Mouse (Mus musculus): ENCODE data around the gene Golga7b. TPM values are rescaled to one million over a fixed set of nuclear protein-coding genes. Genes with fewer than 3 reads are reported as not detected.

Gene Golga7b
- total and polyA plus RNA-seq, 2 experiments from 2014 or later, result 62.4 to 80.0 TPM

GRCm38 (mm10) chr19:42271182-42271581 is 23.8 kb downstream of the Golga7b start:
- H3K4me2 ChIP-seq (ENCODE audit: low read depth, low read length), result no peak overlapping the region
- no peaks in the 10 kb centered on the region; the same call in 1 of the 2 replicates for H3K36me3 ChIP-seq (ENCODE audit: insufficient read depth, low read length)
- ATAC-seq (no peak), DNase-seq (ENCODE audit: low spot score) (no peak)
- H3K4me1 ChIP-seq (ENCODE audit: insufficient read depth, low read length), result no peaks in the 10 kb centered on the region
- no peak overlapping the region for H3K27ac ChIP-seq
- H3K4me3 ChIP-seq (ENCODE audit: low read length), result no peak overlapping the region
- WGBS, result 78% methylated on average over 7 of the region's 7 CpGs
- TF ChIP-seq CTCF (IDR thresholded peaks at IDR 0.05; ENCODE audit: low read depth), result no peak
- no peaks in the 10 kb centered on the region for H3K27me3 ChIP-seq (ENCODE audit: insufficient read depth, low read length)
- H3K9me3 ChIP-seq (ENCODE audit: low read length), result no peaks in the 10 kb centered on the region
- no peak overlapping the region for H3K9ac ChIP-seq (replicated peaks; ENCODE audit: low read length)

- TF ChIP-seq CTCF (IDR thresholded peaks at IDR 0.05; ENCODE audit: low read depth), result peak; percentile 97
- H3K36me3 ChIP-seq (ENCODE audit: insufficient read depth, low read length), result no peaks in the 10 kb centered on the region
- H3K4me1 ChIP-seq (ENCODE audit: insufficient read depth, low read length), result no peaks in the 10 kb centered on the region
- no peaks in the 10 kb centered on the region for H3K9me3 ChIP-seq (ENCODE audit: low read length)
- no peak overlapping the region for H3K9ac ChIP-seq (replicated peaks; ENCODE audit: low read length)
- ATAC-seq (peak; percentile 66), DNase-seq (ENCODE audit: low spot score) (peak; percentile 91)
- H3K27me3 ChIP-seq (ENCODE audit: insufficient read depth, low read length), result no peaks in the 10 kb centered on the region
- H3K27ac ChIP-seq, result no peak overlapping the region
- no peak overlapping the region for H3K4me3 ChIP-seq (ENCODE audit: low read length)
- H3K4me2 ChIP-seq (ENCODE audit: low read depth, low read length), result no peak overlapping the region
- 41% methylated on average over 14 of the region's 14 CpGs for WGBS
Measured at GRCm38 (mm10) chr19:42272003-42272963, 24.9 kb downstream of the Golga7b start.

GRCm38 (mm10) chr19:42277288-42277687 is 29.9 kb downstream of the Golga7b start:
- no peak overlapping the region for H3K27ac ChIP-seq
- no peaks in the 10 kb centered on the region for H3K27me3 ChIP-seq (ENCODE audit: insufficient read depth, low read length)
- WGBS, result 92% methylated on average over 6 of the region's 6 CpGs
- no peak overlapping the region for H3K4me2 ChIP-seq (ENCODE audit: low read depth, low read length)
- no peaks in the 10 kb centered on the region for H3K4me1 ChIP-seq (ENCODE audit: insufficient read depth, low read length)
- no peaks in the 10 kb centered on the region for H3K36me3 ChIP-seq (ENCODE audit: insufficient read depth, low read length)
- no peaks in the 10 kb centered on the region for H3K9me3 ChIP-seq (ENCODE audit: low read length)
- ATAC-seq (no peak), DNase-seq (ENCODE audit: low spot score) (no peak)
- H3K4me3 ChIP-seq (ENCODE audit: low read length), result no peak overlapping the region
- H3K9ac ChIP-seq (replicated peaks; ENCODE audit: low read length), result no peak overlapping the region
- no peak for TF ChIP-seq CTCF (IDR thresholded peaks at IDR 0.05; ENCODE audit: low read depth)

GRCm38 (mm10) chr19:42278461-42278860 is 31.1 kb downstream of the Golga7b start:
- 81% methylated on average over 5 of the region's 5 CpGs for WGBS
- no peak overlapping the region for H3K27ac ChIP-seq

GRCm38 (mm10) chr19:42279611-42280010 is 32.2 kb downstream of the Golga7b start:
- Histone ChIP-seq H3K4me2 (ENCODE audit: low read depth, low read length) (no peak overlapping the region), H3K9ac (replicated peaks; ENCODE audit: low read length) (no peak overlapping the region), H3K36me3 (ENCODE audit: insufficient read depth, low read length) (no peaks in the 10 kb centered on the region), H3K4me3 (ENCODE audit: low read length) (no peak overlapping the region), H3K4me1 (ENCODE audit: insufficient read depth, low read length) (no peaks in the 10 kb centered on the region), H3K27me3 (ENCODE audit: insufficient read depth, low read length) (no peaks in the 10 kb centered on the region), H3K9me3 (ENCODE audit: low read length) (no peaks in the 10 kb centered on the region), H3K27ac (no peak overlapping the region)
- DNase-seq (ENCODE audit: low spot score) (peak; percentile 52), ATAC-seq (no peak)
- TF ChIP-seq CTCF (IDR thresholded peaks at IDR 0.05; ENCODE audit: low read depth), result no peak
- WGBS, result 61% methylated on average over 3 of the region's 3 CpGs

More at GRCm38 (mm10) chr19:42278461-42278860, 31.1 kb downstream of the Golga7b start:
- no peak overlapping the region for H3K4me2 ChIP-seq (ENCODE audit: low read depth, low read length)
- TF ChIP-seq CTCF (IDR thresholded peaks at IDR 0.05; ENCODE audit: low read depth), result no peak
- DNase-seq (ENCODE audit: low spot score) (no peak), ATAC-seq (no peak)
- H3K9ac ChIP-seq (replicated peaks; ENCODE audit: low read length), result no peak overlapping the region
- H3K27me3 ChIP-seq (ENCODE audit: insufficient read depth, low read length), result no peaks in the 10 kb centered on the region
- H3K9me3 ChIP-seq (ENCODE audit: low read length), result no peaks in the 10 kb centered on the region
- no peaks in the 10 kb centered on the region for H3K36me3 ChIP-seq (ENCODE audit: insufficient read depth, low read length)
- H3K4me3 ChIP-seq (ENCODE audit: low read length), result no peak overlapping the region
- no peaks in the 10 kb centered on the region for H3K4me1 ChIP-seq (ENCODE audit: insufficient read depth, low read length)

- Histone ChIP-seq H3K4me2 (ENCODE audit: low read depth, low read length) (no peak overlapping the region), H3K9me3 (ENCODE audit: low read length) (no peaks in the 10 kb centered on the region), H3K9ac (replicated peaks; ENCODE audit: low read length) (no peak overlapping the region), H3K4me3 (ENCODE audit: low read length) (no peak overlapping the region), H3K4me1 (ENCODE audit: insufficient read depth, low read length) (no peaks in the 10 kb centered on the region), H3K27ac (no peak overlapping the region), H3K36me3 (ENCODE audit: insufficient read depth, low read length) (no peaks in the 10 kb centered on the region), H3K27me3 (ENCODE audit: insufficient read depth, low read length) (no peaks in the 10 kb centered on the region)
- ATAC-seq, result no peak
- WGBS, result 82% methylated on average over 8 of the region's 8 CpGs
- no peak for DNase-seq (ENCODE audit: low spot score)
- no peak for TF ChIP-seq CTCF (IDR thresholded peaks at IDR 0.05; ENCODE audit: low read depth)
Measured at GRCm38 (mm10) chr19:42284178-42284577, 36.8 kb downstream of the Golga7b start.

- Histone ChIP-seq H3K4me2 (ENCODE audit: low read depth, low read length) (no peak overlapping the region), H3K36me3 (ENCODE audit: insufficient read depth, low read length) (no peaks in the 10 kb centered on the region), H3K27ac (no peak overlapping the region), H3K4me3 (ENCODE audit: low read length) (no peak overlapping the region), H3K9me3 (ENCODE audit: low read length) (no peaks in the 10 kb centered on the region), H3K4me1 (ENCODE audit: insufficient read depth, low read length) (no peaks in the 10 kb centered on the region), H3K9ac (replicated peaks; ENCODE audit: low read length) (no peak overlapping the region), H3K27me3 (ENCODE audit: insufficient read depth, low read length) (no peaks in the 10 kb centered on the region)
- TF ChIP-seq CTCF (IDR thresholded peaks at IDR 0.05; ENCODE audit: low read depth), result no peak
- WGBS, result 49% methylated on average over 4 of the region's 4 CpGs
- no peak for ATAC-seq
- no peak for DNase-seq (ENCODE audit: low spot score)
Measured at GRCm38 (mm10) chr19:42288361-42288760, 41.0 kb downstream of the Golga7b start.
